Mouse (Mus musculus) MEL (cell line): ENCODE measurements around the gene Slc26a6. TPM values are rescaled to one million over a fixed set of nuclear protein-coding genes. Genes with fewer than 3 reads are reported as not detected.

Experiments used
- DNase-seq: peaks from one replicate; pipeline ENCODE4 v3.0.0; 2011; ENCODE audit warnings: low read depth, low spot score
- H3K27ac ChIP-seq: 2 replicates; pipeline ENCODE4 v1.5.1; 2012; ENCODE audit warnings: low read depth, mild to moderate bottlenecking, control low read depth, low read length, moderate library complexity; ENCODE audit not compliant: control insufficient read depth
- H3K27me3 ChIP-seq, 2 experiments: fragments of 150-350 bp in 1 of 2; sonication (generic) in 1 of 2; 2 replicates each; pipeline ENCODE4 v1.6.1; 2012; ENCODE audit warnings: low read length in 2 of 2, mild to moderate bottlenecking in 2 of 2, improper control_type of control experiment in 1 of 2, moderate library complexity in 1 of 2; ENCODE audit not compliant: insufficient read depth in 2 of 2, control insufficient read depth in 1 of 2
- H3K36me3 ChIP-seq, 2 experiments: 2 replicates each; pipeline ENCODE4 v1.6.1; 2012 to 2014; ENCODE audit warnings: low read length in 2 of 2, improper control_type of control experiment in 1 of 2, inconsistent platforms in 1 of 2, mild to moderate bottlenecking in 1 of 2; ENCODE audit not compliant: insufficient read depth in 2 of 2, control insufficient read depth in 1 of 2
- H3K4me1 ChIP-seq, 2 experiments: fragments of 150-350 bp in 1 of 2; sonication (generic) in 1 of 2; 2 replicates each; pipeline ENCODE4 v1.6.1; 2012; ENCODE audit warnings: low read length in 2 of 2, improper control_type of control experiment in 1 of 2, mild to moderate bottlenecking in 1 of 2; ENCODE audit not compliant: insufficient read depth in 2 of 2, control insufficient read depth in 1 of 2
- H3K4me3 ChIP-seq, 2 experiments: fragments of 150-350 bp in 1 of 2; sonication (generic) in 1 of 2; 2 replicates each; pipeline ENCODE4 v1.5.1; 2012; ENCODE audit warnings: low read depth in 2 of 2, low read length in 2 of 2, mild to moderate bottlenecking in 2 of 2, moderate library complexity in 2 of 2, control low read depth in 1 of 2, improper control_type of control experiment in 1 of 2; ENCODE audit not compliant: control insufficient read depth in 1 of 2, insufficient read depth in 1 of 2
- H3K79me2 ChIP-seq: 2 replicates; pipeline ENCODE4 v1.6.1; 2012; ENCODE audit warnings: mild to moderate bottlenecking, low read length, moderate library complexity; ENCODE audit not compliant: control insufficient read depth, poor library complexity, insufficient read depth
- H3K9ac ChIP-seq: 2 replicates; pipeline ENCODE4 v1.6.1; 2012; ENCODE audit warnings: low read depth, mild to moderate bottlenecking, control low read depth, low read length, moderate library complexity; ENCODE audit not compliant: control insufficient read depth, poor library complexity, severe bottlenecking
- H3K9me3 ChIP-seq: fragments of 150-350 bp; sonication (generic); replicated peaks from 2 replicates; pipeline ENCODE4 v1.6.1; 2012; ENCODE audit warnings: mild to moderate bottlenecking, low read length, improper control_type of control experiment, moderate library complexity; ENCODE audit not compliant: insufficient read depth
- CHD1 ChIP-seq: IDR thresholded peaks from 2 replicates; pipeline ENCODE4 v1.6.1; 2012; ENCODE audit warnings: low read depth, mild to moderate bottlenecking, inconsistent platforms, low read length, improper control_type of control experiment
- CTCF ChIP-seq, 3 experiments: IDR thresholded peaks in 2 of 3; conservative IDR thresholded peaks in 1 of 3; 2 replicates each; pipeline ENCODE4 v1.5.1; 2011 to 2012; ENCODE audit warnings: low read length in 3 of 3, low read depth in 2 of 3, mild to moderate bottlenecking in 2 of 3, improper control_type of control experiment in 1 of 3, inconsistent platforms in 1 of 3, mixed read lengths in 1 of 3, moderate library complexity in 1 of 3; ENCODE audit not compliant: control insufficient read depth in 1 of 3, insufficient read depth in 1 of 3, poor library complexity in 1 of 3, severe bottlenecking in 1 of 3
- E2F4 ChIP-seq: IDR thresholded peaks from 2 replicates; pipeline ENCODE4 v1.6.1; 2011; ENCODE audit warnings: low read depth, low read length, improper control_type of control experiment, borderline replicate concordance
- ELF1 ChIP-seq: IDR thresholded peaks from 2 replicates; pipeline ENCODE4 v1.6.1; 2014; ENCODE audit warnings: low read depth, mild to moderate bottlenecking, inconsistent platforms, low read length, improper control_type of control experiment, moderate library complexity
- EP300 ChIP-seq, 2 experiments: IDR thresholded peaks; 2 replicates each; pipeline ENCODE4 v1.6.1; 2011; ENCODE audit warnings: improper control_type of control experiment in 2 of 2, low read length in 2 of 2, low read depth in 1 of 2, mild to moderate bottlenecking in 1 of 2
- ETS1 ChIP-seq: IDR thresholded peaks from 2 replicates; pipeline ENCODE4 v1.6.1; 2012; ENCODE audit warnings: low read depth, mild to moderate bottlenecking, inconsistent platforms, low read length, improper control_type of control experiment, moderate library complexity
- GABPA ChIP-seq: IDR thresholded peaks from 2 replicates; pipeline ENCODE4 v1.6.1; 2012; ENCODE audit warnings: low read depth, mild to moderate bottlenecking, inconsistent platforms, low read length, improper control_type of control experiment, moderate library complexity
- HCFC1 ChIP-seq: IDR thresholded peaks from 2 replicates; pipeline ENCODE4 v1.6.1; 2012; ENCODE audit warnings: low read depth, mild to moderate bottlenecking, inconsistent platforms, low read length, improper control_type of control experiment, moderate library complexity
- KAT2A ChIP-seq: conservative IDR thresholded peaks from 2 replicates; pipeline ENCODE4 v1.6.1; 2012; ENCODE audit warnings: low read depth, low read length, improper control_type of control experiment, inconsistent platforms
- MAFK ChIP-seq: IDR thresholded peaks from 2 replicates; pipeline ENCODE4 v1.6.1; 2011; ENCODE audit warnings: low read depth, mild to moderate bottlenecking, low read length, improper control_type of control experiment, borderline replicate concordance
- MAZ ChIP-seq: IDR thresholded peaks from 2 replicates; pipeline ENCODE4 v1.6.1; 2012; ENCODE audit warnings: low read depth, mild to moderate bottlenecking, inconsistent platforms, low read length, improper control_type of control experiment
- MEF2A ChIP-seq: IDR thresholded peaks from 2 replicates; pipeline ENCODE4 v1.6.1; 2014; ENCODE audit warnings: low read depth, mild to moderate bottlenecking, inconsistent platforms, low read length, improper control_type of control experiment; ENCODE audit not compliant: poor library complexity, insufficient replicate concordance, severe bottlenecking; ENCODE audit errors: extremely low read depth
- MXI1 ChIP-seq: IDR thresholded peaks from 2 replicates; pipeline ENCODE4 v1.6.1; 2011; ENCODE audit warnings: mild to moderate bottlenecking, low read depth, low read length, improper control_type of control experiment
- MYC ChIP-seq: IDR thresholded peaks from 2 replicates; pipeline ENCODE4 v1.6.1; 2011; ENCODE audit warnings: low read depth, mild to moderate bottlenecking, low read length, improper control_type of control experiment, moderate library complexity
- NELFE ChIP-seq: IDR thresholded peaks from 2 replicates; pipeline ENCODE4 v1.6.1; 2011; ENCODE audit warnings: low read depth, low read length, improper control_type of control experiment
- NRF1 ChIP-seq: IDR thresholded peaks from 2 replicates; pipeline ENCODE4 v1.6.1; 2014; ENCODE audit warnings: low read depth, mild to moderate bottlenecking, inconsistent platforms, low read length, improper control_type of control experiment, moderate library complexity; ENCODE audit not compliant: poor library complexity, insufficient read depth, severe bottlenecking
- POLR2AphosphoS2 ChIP-seq: IDR thresholded peaks from 2 replicates; pipeline ENCODE4 v1.6.1; 2011; ENCODE audit warnings: low read length, improper control_type of control experiment
- POLR2AphosphoS5 ChIP-seq: IDR thresholded peaks from 2 replicates; pipeline ENCODE4 v1.6.1; 2012; ENCODE audit warnings: low read depth, borderline replicate concordance, mild to moderate bottlenecking, inconsistent platforms, low read length, moderate library complexity, mixed read lengths
- RCOR1 ChIP-seq: IDR thresholded peaks from 2 replicates; pipeline ENCODE4 v1.6.1; 2012; ENCODE audit warnings: low read depth, mild to moderate bottlenecking, inconsistent platforms, low read length, improper control_type of control experiment
- SMC3 ChIP-seq: IDR thresholded peaks from 2 replicates; pipeline ENCODE4 v1.6.1; 2011; ENCODE audit warnings: low read depth, low read length, improper control_type of control experiment
- TBP ChIP-seq: IDR thresholded peaks from 2 replicates; pipeline ENCODE4 v1.8.0; 2011; ENCODE audit warnings: low read depth, low read length, improper control_type of control experiment
- TCF12 ChIP-seq: IDR thresholded peaks from 2 replicates; pipeline ENCODE4 v1.6.1; 2014; ENCODE audit warnings: low read depth, mild to moderate bottlenecking, inconsistent platforms, low read length, improper control_type of control experiment, moderate library complexity
- UBTF ChIP-seq: IDR thresholded peaks from 2 replicates; pipeline ENCODE4 v1.6.1; 2012; ENCODE audit warnings: low read depth, mild to moderate bottlenecking, inconsistent platforms, low read length, improper control_type of control experiment, moderate library complexity, borderline replicate concordance; ENCODE audit not compliant: insufficient read depth
- ZKSCAN1 ChIP-seq: IDR thresholded peaks from 2 replicates; pipeline ENCODE4 v1.6.1; 2012; ENCODE audit warnings: low read depth, mild to moderate bottlenecking, inconsistent platforms, low read length, improper control_type of control experiment, moderate library complexity
- polyA plus RNA-seq, 2 experiments: library from polyadenylated mRNA; stranded (reverse) in 1 of 2; unstranded in 1 of 2; fragments of >175 nt in 1 of 2; fragments of >200 nt in 1 of 2; gene quantifications; 2 replicates each; pipeline versions ENCODE4 v1.2.1 to v1.2.4; 2012; ENCODE audit warnings: low replicate concordance in 2 of 2, low read depth in 1 of 2; ENCODE audit not compliant: insufficient read length in 2 of 2, insufficient read depth in 1 of 2, missing spikeins in 1 of 2
- total RNA-seq: library from RNA; depleted of rRNA; stranded (reverse); fragments of 300-350 nt; gene quantifications from 2 replicates; pipeline ENCODE4 v1.2.3, GENCODE M21; 2012

Gene Slc26a6
- total and polyA plus RNA-seq, 3 experiments = 8.0 to 13.2 TPM; not detected in 1

DNA sequence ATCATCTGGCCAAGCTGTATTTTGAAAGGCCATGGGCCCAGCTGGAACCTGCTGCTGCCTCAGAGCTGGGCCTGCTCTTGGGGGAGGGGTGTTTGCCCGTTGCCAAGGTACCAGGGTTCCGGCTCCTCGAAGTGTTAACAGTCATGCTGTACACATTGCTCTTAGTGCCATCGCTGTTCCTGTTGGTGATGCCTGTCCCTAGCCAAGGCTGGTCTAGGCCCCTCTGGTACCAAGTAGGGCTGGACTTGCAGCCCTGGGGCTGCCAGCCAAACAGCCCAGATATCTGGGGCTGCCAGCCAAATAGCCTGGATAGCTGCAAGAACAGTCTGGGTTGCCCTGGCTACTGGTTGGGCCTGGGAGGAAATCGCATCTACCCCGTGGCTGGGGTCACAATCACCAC is 61.4 kb downstream of the Slc26a6 start, which contains the start of gene Tmem89:
TSS of gene Tmem89 (plus strand) at position 129 of the 400 bp plus-strand sequence.
- Histone ChIP-seq H3K9me3 (no peaks in the 10 kb centered on the region), H3K27ac (no peak within 1 kb of the TSS), H3K27me3 (peaks cover 0 to 2% of the 10 kb centered on the region in 2 experiments; a peak in 2 of 4 replicates), H3K79me2 (no peaks in the 10 kb centered on the region), H3K4me1 (no peaks in the 10 kb centered on the region), H3K4me3 (no peak within 1 kb of the TSS), H3K36me3 (no peaks in the 10 kb centered on the region), H3K9ac (no peak within 1 kb of the TSS)
- no peak for DNase-seq
- TF ChIP-seq MAZ (no peak), UBTF (no peak), MYC (no peak), EP300 (IDR thresholded peaks at IDR 0.05; ENCODE audit: low read depth in 1 of 2, low read length in 2 of 2) (no peak), HCFC1 (no peak), NRF1 (no peak), TCF12 (no peak), MAFK (no peak), SMC3 (no peak), ZKSCAN1 (no peak), CTCF (IDR thresholded peaks at IDR 0.05 in 2 of 3, conservative IDR thresholded peaks at IDR 0.05 in 1 of 3; ENCODE audit: control insufficient read depth in 1 of 3, insufficient read depth in 1 of 3, low read depth in 2 of 3, low read length in 3 of 3, poor library complexity in 1 of 3, severe bottlenecking in 1 of 3) (no peak), TBP (no peak), GABPA (no peak)

DNA sequence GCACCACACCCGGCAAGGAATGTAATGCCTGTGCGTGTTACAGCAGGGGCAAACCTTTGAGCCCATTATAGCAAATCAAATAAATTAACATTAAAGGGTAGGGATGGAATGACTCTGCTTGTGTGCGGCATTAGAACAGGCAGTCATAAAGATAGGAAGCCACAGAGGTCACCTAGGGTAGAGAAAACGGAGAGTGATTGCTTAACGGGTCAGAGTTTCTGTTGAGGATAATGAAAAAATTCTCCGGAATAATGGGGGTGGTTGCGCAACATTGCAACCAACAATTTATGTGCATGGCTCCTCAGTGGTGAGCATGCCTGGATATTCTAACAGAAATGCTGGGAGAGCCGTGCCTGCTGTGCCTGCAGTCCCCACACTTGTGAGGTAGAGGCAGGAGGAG is 72.8 kb downstream of the Slc26a6 start:
- no peak for DNase-seq

More for the DNA sequence above, 72.8 kb downstream of the Slc26a6 start:
- Histone ChIP-seq H3K4me1 (no peaks in the 10 kb centered on the region), H3K79me2 (no peaks in the 10 kb centered on the region), H3K36me3 (no peaks in the 10 kb centered on the region), H3K9me3 (no peaks in the 10 kb centered on the region), H3K4me3 (no peak overlapping the region), H3K9ac (no peak overlapping the region), H3K27ac (no peak overlapping the region), H3K27me3 (peaks cover 8 to 17% of the 10 kb centered on the region in 2 experiments)
- TF ChIP-seq CHD1 (no peak), RCOR1 (no peak), ETS1 (no peak), KAT2A (no peak), POLR2AphosphoS2 (no peak), CTCF (IDR thresholded peaks at IDR 0.05 in 2 of 3, conservative IDR thresholded peaks at IDR 0.05 in 1 of 3; ENCODE audit: control insufficient read depth in 1 of 3, insufficient read depth in 1 of 3, low read depth in 2 of 3, low read length in 3 of 3, poor library complexity in 1 of 3, severe bottlenecking in 1 of 3) (no peak), ELF1 (no peak), NELFE (no peak), MEF2A (no peak), E2F4 (no peak), MXI1 (no peak), POLR2AphosphoS5 (no peak), MYC (no peak)
